In genomic region chr12:55438611-55439137, GRCm38 (mm10) we compare ENCODE assay signal across 8 mouse cellular contexts. TPM values are rescaled to one million over a fixed set of nuclear protein-coding genes. Genes with fewer than 3 reads are reported as not detected.
DNase-seq lines count a peak whose midpoint lies in the region; ATAC-seq and TF ChIP-seq lines count a peak whose summit lies in the region.

No protein-coding gene starts in this region.

- peak; percentile 23 to 30; a peak in 3 of 4 replicates for ATAC-seq in hematopoietic stem cell, adult 5-6 weeks (replicated peaks in 1 of 2; ENCODE audit: insufficient read depth in 1 of 2, low FRiP score in 2 of 2, low TSS enrichment in 1 of 2, low read depth in 1 of 2, poor library complexity in 2 of 2, severe bottlenecking in 2 of 2)
- peak; percentile 75 for ATAC-seq in midbrain, embryonic 15.5 days (replicated peaks)

- 0 out of 2 replicates have a peak, but pooled peaks cover 4% of the 10 kb centered on the region for H3K36me3 ChIP-seq in heart, adult 2 months (ENCODE audit: control insufficient read depth, insufficient read depth, low read length)
- no peaks in the 10 kb centered on the region for H3K36me3 ChIP-seq in midbrain, embryonic 15.5 days (replicated peaks)

- no peak for TF ChIP-seq EP300 in heart, adult 2 months (IDR thresholded peaks at IDR 0.05; ENCODE audit: insufficient read depth, low read depth, low read length)

- H3K79me2 ChIP-seq in heart, adult 2 months (replicated peaks; ENCODE audit: control insufficient read depth, insufficient read depth, low read length) = no peaks in the 10 kb centered on the region

- H3K27me3 ChIP-seq in heart, adult 2 months (ENCODE audit: control insufficient read depth, insufficient read depth, low read length) = no peaks in the 10 kb centered on the region
- H3K27me3 ChIP-seq in midbrain, embryonic 15.5 days (replicated peaks) = no peaks in the 10 kb centered on the region

- no peak for TF ChIP-seq CTCF in heart, adult 2 months (IDR thresholded peaks at IDR 0.05)

- TF ChIP-seq POLR2A in heart, adult 2 months (IDR thresholded peaks at IDR 0.05; ENCODE audit: insufficient read depth, low read depth, low read length) = no peak

- peak overlapping the region; percentile 45 for H3K27ac ChIP-seq in heart, adult 2 months
- peak overlapping the region; percentile 68 for H3K27ac ChIP-seq in midbrain, embryonic 15.5 days

- H3K9ac ChIP-seq in heart, adult 2 months (ENCODE audit: low read depth, low read length) = peak overlapping the region; percentile 49; the same call in 1 of the 2 replicates
- H3K9ac ChIP-seq in midbrain, embryonic 15.5 days = no peak overlapping the region; the same call in 1 of the 2 replicates

- H3K9me3 ChIP-seq in midbrain, embryonic 15.5 days = no peaks in the 10 kb centered on the region

- peak overlapping the region; percentile 30 for H3K4me2 ChIP-seq in midbrain, embryonic 15.5 days

- WGBS in heart, adult 2 months = 37% methylated on average over 11 of the region's 11 CpGs
- WGBS in midbrain, embryonic 15.5 days = 4% methylated on average over 11 of the region's 11 CpGs

- H3K4me3 ChIP-seq in heart, adult 2 months = no peak overlapping the region
- H3K4me3 ChIP-seq in midbrain, embryonic 15.5 days = no peak overlapping the region

- no peak for DNase-seq in heart, adult 2 months
- DNase-seq in heart, postnatal 10 days = no peak
- DNase-seq in R1 (ENCODE audit: low read depth, low spot score) = peak; percentile 79
- DNase-seq in frontal cortex, postnatal 36 days (ENCODE audit: low spot score in 2 of 2) = no peak
- DNase-seq in left cerebral cortex, adult 8-10 months (ENCODE audit: low spot score in 2 of 2) = no peak
- DNase-seq in right cerebral cortex, postnatal 14 days = no peak

- intact Hi-C loops in heart, adult 2 months (cut with DNase I) = loop anchor here (5.0 kb wide), 1 partner anchor 81 kb away; no protein-coding TSS in a partner anchor
- intact Hi-C loops in heart, postnatal 10 days (cut with DNase I) = loop anchor here (5.0 kb wide), 1 partner anchor 36 kb away; no protein-coding TSS in a partner anchor

- peaks cover 18% of the 10 kb centered on the region for H3K4me1 ChIP-seq in heart, adult 2 months (ENCODE audit: control insufficient read depth, insufficient read depth, low read length)
- H3K4me1 ChIP-seq in midbrain, embryonic 15.5 days = peaks cover 10% of the 10 kb centered on the region

RNA-seq across cellular contexts. Expression of gene Nfkbia, which starts 53.8 kb away (rescaled TPM):
- 10 to 100 TPM; 65.7 to 80.3 TPM for total RNA-seq in heart, adult 2 months (2021)
- polyA plus RNA-seq in heart, adult 2 months (2012; rRNA removed) = 86.0 and 106 TPM in 2 replicates
- 10 to 100 TPM; 45.7 to 65.3 TPM for total RNA-seq in heart, postnatal 10 days (2021)
- total RNA-seq in hematopoietic stem cell, adult 5-6 weeks (2017) = 101 and 133 TPM in 2 replicates
- 60.0 and 63.8 TPM in 2 replicates for polyA plus RNA-seq in midbrain, embryonic 15.5 days (2015; fragmentation: Nextera tagmentation; extraction: Ambion mirVana)
- total RNA-seq in left cerebral cortex, adult 8-10 months (2022) = 10 to 100 TPM; 30.4 to 36.8 (median 35.1) TPM

RNA-seq across cellular contexts. Expression of gene Psma6, which starts 54.7 kb away (rescaled TPM):
- 100 to 1,000 TPM; 140 to 163 TPM for total RNA-seq in heart, adult 2 months (2021)
- 70.9 and 117 TPM in 2 replicates for polyA plus RNA-seq in heart, adult 2 months (2012; rRNA removed)
- 100 to 1,000 TPM; 196 to 197 TPM for total RNA-seq in heart, postnatal 10 days (2021)
- total RNA-seq in hematopoietic stem cell, adult 5-6 weeks (2017) = 263 and 280 TPM in 2 replicates
- 382 and 383 TPM in 2 replicates for polyA plus RNA-seq in midbrain, embryonic 15.5 days (2015; fragmentation: Nextera tagmentation; extraction: Ambion mirVana)
- total RNA-seq in left cerebral cortex, adult 8-10 months (2022) = 100 to 1,000 TPM; 137 to 150 (median 142) TPM
